Mouse (Mus musculus): ENCODE measurements around the gene Arhgap25.
A peak's percentile ranks its signal among the peaks of the same experiment; 100 is the strongest.
"Not testable (repeated sequence)": the region's sequence is repeated elsewhere in the genome, so short reads cannot be mapped to it uniquely, and the experiment has no call there.

Gene Arhgap25

DNA sequence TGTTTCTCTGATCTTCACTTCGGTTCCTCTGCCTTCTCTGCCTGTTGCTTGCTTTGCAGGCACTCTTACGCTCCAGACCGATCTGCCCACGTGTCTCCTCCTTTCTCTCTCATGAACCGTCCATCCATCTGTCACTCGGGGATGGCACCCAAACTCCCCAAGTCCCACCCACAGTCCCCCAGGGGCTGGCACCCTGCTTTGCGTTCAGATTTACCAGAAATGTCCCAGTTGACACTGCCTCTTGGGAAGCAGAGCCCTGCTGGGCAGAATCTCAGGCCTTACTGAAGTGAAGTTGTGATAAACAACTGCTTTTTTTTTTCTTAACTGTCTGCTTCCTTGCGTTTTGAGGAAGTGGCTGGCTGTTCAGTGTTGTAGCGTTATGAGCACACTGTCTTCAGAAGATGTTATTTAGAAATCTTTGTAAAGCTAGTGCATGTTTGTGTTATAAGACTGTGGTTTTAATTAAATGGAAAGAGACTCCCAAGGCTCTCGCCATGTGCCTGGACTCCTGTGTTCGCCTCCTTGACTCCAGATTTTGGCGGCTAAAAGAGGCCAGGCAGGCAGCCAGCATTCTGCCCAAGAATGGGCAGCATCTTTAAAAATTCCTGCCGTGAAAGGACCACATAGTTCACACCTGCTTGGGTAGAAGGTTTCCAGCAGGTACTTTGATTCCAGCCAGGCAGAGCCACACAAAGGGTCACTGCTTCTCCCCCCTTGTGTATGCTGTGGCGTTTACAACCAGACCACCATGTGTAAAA, at the start of gene Arhgap25:
Gene Arhgap25, minus strand, starts transcription at position 307 of the 758 bp plus-strand sequence.
- DNase-seq, result peak; percentile 67

GRCm38 (mm10) chr6:87582456-87582855, 49.4 kb upstream of the Arhgap25 start:
- no peak for DNase-seq

GRCm38 (mm10) chr6:87581581-87581980, 48.5 kb upstream of the Arhgap25 start:
- DNase-seq, result no peak

- DNase-seq, result no peak
These were observed 48.0 kb upstream of the Arhgap25 start for GRCm38 (mm10) chr6:87581071-87581470.

GRCm38 (mm10) chr6:87578247-87578646, 45.2 kb upstream of the Arhgap25 start:
- DNase-seq, result no peak

DNA sequence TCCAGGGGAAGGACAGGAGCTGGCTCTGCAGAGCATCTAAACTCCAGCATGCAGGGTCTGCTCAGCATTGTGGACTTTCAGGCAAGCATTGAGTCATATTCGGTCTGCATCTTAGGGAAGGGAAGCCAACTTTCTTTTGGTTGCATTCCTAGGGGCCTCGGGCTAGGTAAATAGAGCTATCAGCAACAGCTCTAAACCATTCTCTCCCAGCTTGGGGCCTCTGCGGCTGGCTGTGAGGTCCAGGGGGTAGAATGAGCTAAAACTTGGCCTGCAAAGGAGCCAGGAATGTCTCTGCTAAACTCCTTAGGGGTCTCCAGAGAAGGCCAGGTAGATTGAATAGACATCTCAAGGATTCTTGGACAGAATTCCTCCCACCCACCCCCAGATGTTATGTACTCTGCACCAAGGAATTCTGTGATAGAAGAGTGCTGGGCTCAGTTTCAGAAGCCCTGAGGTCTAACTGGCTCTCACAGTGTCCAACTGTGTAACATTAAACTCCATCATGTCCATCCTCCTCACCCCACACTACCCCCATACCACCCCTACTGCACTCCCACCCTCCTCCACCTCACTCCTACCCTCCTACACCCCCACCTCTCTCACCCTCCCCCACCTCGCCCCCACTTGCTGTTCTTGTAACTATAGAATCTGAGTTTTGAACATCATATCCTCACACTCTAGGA, 43.7 kb upstream of the Arhgap25 start:
- no peak for DNase-seq

DNA sequence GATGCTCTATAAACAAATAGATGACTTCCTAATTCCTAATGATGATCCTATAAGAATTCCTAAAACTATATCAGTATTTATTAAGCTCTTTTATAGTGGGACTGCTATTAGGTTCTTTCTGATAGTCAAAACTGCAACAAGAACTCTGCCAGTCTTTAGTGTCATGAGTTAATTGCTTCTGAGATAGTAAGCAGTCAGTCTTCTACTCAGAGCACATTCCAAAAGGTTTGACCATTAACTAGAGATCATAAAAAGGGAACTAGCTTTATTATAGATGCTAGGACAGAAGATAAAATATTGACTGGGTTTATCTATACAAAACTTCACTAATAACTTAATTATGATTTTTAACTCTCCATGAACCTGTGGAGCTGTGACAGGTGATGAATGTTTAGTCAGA, 38.8 kb upstream of the Arhgap25 start:
- DNase-seq, result not testable (repeated sequence)

DNA sequence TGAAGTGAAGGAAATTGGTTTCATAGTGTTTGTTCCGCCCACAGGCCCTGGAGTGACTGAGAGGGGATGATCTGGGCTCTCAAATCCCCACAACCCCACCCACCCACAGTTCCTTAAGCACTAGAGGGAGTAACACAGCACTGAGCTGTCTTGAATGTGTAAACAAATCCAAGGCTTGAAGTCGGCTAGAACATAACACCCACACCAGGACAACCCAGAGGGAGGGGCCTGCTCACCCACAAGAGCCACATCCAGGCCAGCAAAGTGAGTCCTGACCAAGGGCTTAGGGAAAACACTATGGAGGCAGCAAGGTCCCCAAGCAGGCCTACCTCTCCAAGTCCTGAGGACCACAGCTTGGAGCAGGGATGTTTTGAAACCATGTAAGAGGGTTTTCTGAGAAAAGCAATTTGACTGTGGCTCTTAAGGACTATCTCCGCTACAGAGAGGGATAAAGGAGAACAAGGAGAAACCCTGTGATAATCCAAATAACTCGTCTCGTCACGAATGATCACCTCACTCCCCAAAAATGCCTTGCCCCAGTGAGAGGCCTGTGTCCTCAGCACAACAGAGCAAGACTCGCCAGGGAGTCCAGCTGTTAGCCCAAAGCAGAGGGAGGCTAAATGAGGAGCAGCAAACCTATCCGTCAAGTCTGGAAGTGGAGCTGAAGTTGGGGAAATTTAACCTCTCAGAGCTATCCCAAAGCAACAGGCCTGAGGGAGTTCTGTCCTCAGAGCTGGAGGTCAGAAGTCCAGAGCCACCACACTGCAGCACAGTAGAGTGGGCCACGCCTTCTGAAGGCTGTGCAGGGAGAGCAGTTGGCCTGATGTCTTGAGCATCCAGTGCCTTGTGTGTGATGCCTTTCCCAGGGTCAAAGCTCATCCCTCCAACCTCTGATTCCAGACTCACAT, 34.9 kb upstream of the Arhgap25 start:
- DNase-seq, result no peak

- no peak for DNase-seq
These were observed 32.1 kb upstream of the Arhgap25 start for GRCm38 (mm10) chr6:87565166-87565565.

GRCm38 (mm10) chr6:87564356-87564755, 31.3 kb upstream of the Arhgap25 start:
- no peak for DNase-seq

DNA sequence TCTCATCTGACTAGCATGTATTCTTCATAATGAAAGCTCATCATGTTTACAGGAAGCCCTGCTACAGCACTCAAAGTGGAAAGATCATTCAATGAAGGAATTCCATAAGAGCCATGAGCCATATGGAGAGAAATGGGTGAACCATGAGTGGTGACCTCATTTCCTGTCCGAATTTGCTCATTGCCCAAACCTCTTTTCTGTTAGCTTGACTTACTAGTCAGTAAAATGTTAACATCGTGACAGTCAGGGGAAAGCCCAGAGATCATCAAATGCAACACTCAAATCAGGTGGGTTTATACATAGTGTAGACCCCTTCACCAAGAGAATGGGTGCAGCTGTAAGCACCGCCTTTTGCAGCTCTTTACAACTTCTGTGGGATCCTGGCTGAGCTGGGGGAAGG, 20.7 kb upstream of the Arhgap25 start:
- DNase-seq, result no peak

GRCm38 (mm10) chr6:87552054-87552807, 19.2 kb upstream of the Arhgap25 start:
- DNase-seq, result no peak

DNA sequence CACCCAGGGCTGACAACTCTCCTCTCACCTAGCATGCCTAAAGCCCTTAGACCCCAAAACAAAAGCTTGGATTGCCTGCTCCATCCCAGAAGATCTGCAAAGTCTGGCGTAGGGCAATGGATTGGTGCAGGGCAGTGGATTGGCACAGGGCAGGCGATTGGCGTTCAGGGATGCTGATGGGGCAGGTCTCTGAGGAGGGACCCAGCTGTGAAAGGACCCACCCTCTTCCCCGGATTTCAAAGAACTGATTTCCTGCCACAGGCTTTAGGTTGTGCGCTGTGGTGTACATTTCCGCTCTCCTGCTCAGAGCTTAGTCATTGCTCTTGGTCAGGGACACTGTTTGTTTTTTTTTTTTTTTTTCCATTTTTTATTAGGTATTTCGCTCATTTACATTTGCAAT, 14.8 kb upstream of the Arhgap25 start:
- no peak for DNase-seq

DNA sequence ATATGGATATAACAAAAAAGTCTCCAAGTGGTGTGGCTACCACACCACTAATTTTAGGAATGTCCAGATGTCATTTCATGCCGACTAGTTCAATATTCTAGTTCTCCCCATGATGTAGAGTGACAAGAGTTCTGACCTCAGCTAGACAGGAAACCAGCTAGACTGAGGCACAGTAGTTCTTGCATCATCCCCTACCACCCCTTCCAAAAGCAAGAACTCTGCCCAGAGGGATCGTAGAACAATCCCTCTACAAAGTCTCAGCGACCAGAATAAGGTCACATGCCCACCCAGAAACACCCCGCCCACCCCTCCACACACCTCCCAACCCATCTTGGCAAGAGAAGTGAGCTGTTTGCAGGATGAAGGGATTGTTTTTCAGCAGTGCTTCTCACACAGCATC, 14.4 kb upstream of the Arhgap25 start:
- no peak for DNase-seq

- no peak for DNase-seq
These were observed 12.5 kb upstream of the Arhgap25 start for GRCm38 (mm10) chr6:87545331-87546217.

GRCm38 (mm10) chr6:87542027-87542426, 9.0 kb upstream of the Arhgap25 start:
- DNase-seq, result peak; percentile 85

- peak; percentile 79 for DNase-seq
These were observed 8.1 kb upstream of the Arhgap25 start for GRCm38 (mm10) chr6:87541171-87541571.

GRCm38 (mm10) chr6:87538376-87539270, 5.6 kb upstream of the Arhgap25 start:
- DNase-seq, result no peak

- no peak for DNase-seq
These were observed 4.6 kb upstream of the Arhgap25 start for GRCm38 (mm10) chr6:87537678-87538077.

GRCm38 (mm10) chr6:87536270-87536669, 3.2 kb upstream of the Arhgap25 start:
- DNase-seq, result no peak
